Mouse (Mus musculus) leukemia stem cell, adult 10-12 weeks (primary cell): ENCODE data around the gene Pi4k2b. TPM values are rescaled to one million over a fixed set of nuclear protein-coding genes. Genes with fewer than 3 reads are reported as not detected.

Experiments
- polyA plus RNA-seq: library from polyadenylated mRNA; stranded (reverse); fragments of >175 nt; gene quantifications from 2 replicates; pipeline ENCODE4 v1.2.3, GENCODE M21; 2012; ENCODE audit warnings: low replicate concordance

Pi4k2b gene
- polyA plus RNA-seq: 24.8 and 42.0 TPM in 2 replicates

DNA sequence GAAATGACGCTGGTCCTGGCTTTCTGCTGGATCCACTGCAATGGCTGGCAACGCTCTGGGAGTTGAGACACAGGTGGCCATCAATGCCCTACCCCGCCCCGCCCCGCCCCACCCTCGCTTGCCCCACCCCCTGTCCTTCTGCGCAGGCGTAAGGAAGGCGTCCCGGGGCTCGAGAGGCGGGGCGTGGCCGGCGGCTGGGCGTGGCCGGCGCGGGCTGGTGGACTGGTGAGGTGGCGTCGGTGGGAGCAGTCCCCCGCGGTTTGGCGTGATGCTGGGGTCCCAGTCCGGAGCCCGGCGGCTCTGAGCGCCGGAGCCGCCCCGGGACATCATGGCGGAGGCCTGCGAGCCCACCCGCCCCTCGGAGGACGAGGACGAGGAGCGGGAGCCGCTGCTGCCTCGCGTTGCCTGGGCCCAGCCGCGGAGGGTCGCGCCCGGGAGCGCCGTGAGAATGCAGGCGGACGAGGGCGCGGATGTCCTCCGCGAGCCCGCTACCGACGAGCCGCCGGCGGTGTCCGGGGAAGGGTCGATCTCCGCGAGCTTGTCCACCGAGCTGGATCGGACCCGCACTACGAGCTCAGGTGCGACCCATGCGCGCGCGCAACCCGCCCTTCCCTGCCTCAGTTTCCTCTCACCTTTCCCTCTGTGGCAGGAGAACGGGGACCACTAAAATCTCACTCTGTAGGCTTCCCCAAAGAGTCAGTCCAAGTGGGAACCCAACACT, at the start of gene Pi4k2b:
TSS of gene Pi4k2b (plus strand) at position 184 of the 721 bp plus-strand sequence.

DNA sequence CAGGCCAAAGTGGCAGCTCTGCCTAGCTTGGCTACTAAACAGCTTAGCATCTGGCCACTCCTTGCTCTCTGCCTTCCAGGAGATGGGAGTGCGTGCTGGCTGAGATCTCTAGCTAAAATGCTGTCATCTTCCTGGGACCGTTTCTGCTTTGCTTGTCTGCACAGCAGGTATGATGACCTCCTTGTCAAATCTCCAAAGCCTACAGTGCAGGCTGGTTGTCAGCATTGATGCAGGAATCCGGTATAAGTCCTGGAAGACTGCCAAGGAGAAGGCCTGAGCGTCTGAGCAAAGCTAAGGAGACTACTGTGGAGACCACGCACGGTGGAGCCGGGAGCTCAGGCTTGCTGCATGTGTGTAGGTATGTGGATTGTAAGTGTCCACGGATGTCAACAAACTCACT, 33.9 kb downstream of the Pi4k2b start, which contains the start of gene Zcchc4:
TSS of gene Zcchc4 (plus strand) at position 173 of the 400 bp plus-strand sequence.

Other genes with a start within 250 kb of the Pi4k2b start
- not detected in 2 replicates for gene Lgi2, start 175.1 kb upstream of the Pi4k2b start, polyA plus RNA-seq
- 0.11 and 0.99 TPM in 2 replicates for gene Sepsecs, start 71.9 kb upstream of the Pi4k2b start, polyA plus RNA-seq
- gene Zcchc4, start 33.8 kb downstream of the Pi4k2b start, polyA plus RNA-seq: 3.1 and 6.4 TPM in 2 replicates
- 1.7 and 9.0 TPM in 2 replicates for gene Anapc4, start 92.4 kb downstream of the Pi4k2b start, polyA plus RNA-seq